In genomic region chr11:65100031-65100430, GRCm38 (mm10) we compare ENCODE assay signal across 26 mouse cellular contexts. TPM values are rescaled to one million over a fixed set of nuclear protein-coding genes. Genes with fewer than 3 reads are reported as not detected.
DNase-seq lines count a peak whose midpoint lies in the region; ATAC-seq and TF ChIP-seq lines count a peak whose summit lies in the region.
"Had no signal": no experiment of that assay in that cellular context is flagged by ENCODE, and none has a peak within 500 bp of the region (broad histone marks: within the 10 kb centered on the region; RNA-seq: fewer than 3 reads in every experiment).

No protein-coding gene starts in this region.

- no peaks in the 10 kb centered on the region for H3K27me3 ChIP-seq in liver, postnatal 0 days (ENCODE audit: insufficient read depth, low read length)
- H3K27me3 ChIP-seq in liver, embryonic 11.5 days (replicated peaks; ENCODE audit: control insufficient read depth, insufficient read depth, low read length), result no peaks in the 10 kb centered on the region
- H3K27me3 ChIP-seq in stomach, postnatal 0 days (ENCODE audit: control insufficient read depth, insufficient read depth, low read length), result no peaks in the 10 kb centered on the region
- no peaks in the 10 kb centered on the region for H3K27me3 ChIP-seq in hindbrain, embryonic 11.5 days (ENCODE audit: control insufficient read depth, insufficient read depth, low read length)
- H3K27me3 ChIP-seq: embryonic facial prominence, embryonic 15.5 days; heart, embryonic 12.5 days; hindbrain, embryonic 13.5 days had no signal

- no peaks in the 10 kb centered on the region for H3K9me3 ChIP-seq in liver, postnatal 0 days (ENCODE audit: low read length)
- H3K9me3 ChIP-seq in liver, embryonic 11.5 days (ENCODE audit: control insufficient read depth, low read length), result no peaks in the 10 kb centered on the region
- no peaks in the 10 kb centered on the region for H3K9me3 ChIP-seq in stomach, postnatal 0 days (ENCODE audit: control insufficient read depth, low read length)
- H3K9me3 ChIP-seq in hindbrain, embryonic 11.5 days (ENCODE audit: control insufficient read depth, low read length), result no peaks in the 10 kb centered on the region
- H3K9me3 ChIP-seq: embryonic facial prominence, embryonic 15.5 days; forebrain, embryonic 10.5 days; heart, embryonic 12.5 days; hindbrain, embryonic 13.5 days had no signal

- H3K4me3 ChIP-seq in liver, postnatal 0 days (ENCODE audit: low read depth, low read length), result no peak overlapping the region
- no peak overlapping the region for H3K4me3 ChIP-seq in liver, embryonic 11.5 days (ENCODE audit: low read depth, low read length)
- no peak overlapping the region for H3K4me3 ChIP-seq in stomach, postnatal 0 days (ENCODE audit: low read depth, low read length)
- no peak overlapping the region for H3K4me3 ChIP-seq in hindbrain, embryonic 11.5 days (ENCODE audit: low read depth, low read length)
- H3K4me3 ChIP-seq: embryonic facial prominence, embryonic 15.5 days; erythroblast, embryonic 14.5 days; forebrain, embryonic 10.5 days; heart, adult 2 months; heart, embryonic 12.5 days; hindbrain, embryonic 13.5 days had no signal

- H3K27ac ChIP-seq in liver, postnatal 0 days (ENCODE audit: low read depth), result no peak overlapping the region
- H3K27ac ChIP-seq in liver, embryonic 11.5 days (ENCODE audit: low read depth, low read length), result no peak overlapping the region
- H3K27ac ChIP-seq in stomach, postnatal 0 days (replicated peaks), result no peak overlapping the region
- H3K27ac ChIP-seq in hindbrain, embryonic 11.5 days (ENCODE audit: low read depth, low read length), result no peak overlapping the region
- H3K27ac ChIP-seq: embryonic facial prominence, embryonic 15.5 days; forebrain, embryonic 10.5 days; heart, adult 2 months; hindbrain, postnatal 0 days had no signal

- H3K4me2 ChIP-seq in liver, postnatal 0 days (ENCODE audit: low read depth, low read length), result no peak overlapping the region
- no peak overlapping the region for H3K4me2 ChIP-seq in liver, embryonic 11.5 days
- H3K4me2 ChIP-seq in stomach, postnatal 0 days (replicated peaks; ENCODE audit: low read depth), result no peak overlapping the region
- H3K4me2 ChIP-seq in hindbrain, embryonic 11.5 days (replicated peaks; ENCODE audit: low read depth, low read length), result no peak overlapping the region
- H3K4me2 ChIP-seq: embryonic facial prominence, embryonic 15.5 days; heart, embryonic 12.5 days; hindbrain, embryonic 13.5 days had no signal

- 79% methylated on average over 8 of the region's 8 CpGs for WGBS in liver, postnatal 0 days (ENCODE audit: insufficient replicate concordance)
- 77% methylated on average over 8 of the region's 8 CpGs for WGBS in liver, embryonic 11.5 days
- 93% methylated on average over 8 of the region's 8 CpGs for WGBS in stomach, postnatal 0 days
- 92% methylated on average over 8 of the region's 8 CpGs for WGBS in hindbrain, embryonic 11.5 days

- DNase-seq in frontal cortex, adult 2 months (ENCODE audit: extremely low spot score in 1 of 2, low spot score in 1 of 2), result no peak
- no peak for DNase-seq in liver, postnatal 0 days
- no peak for DNase-seq in liver, embryonic 11.5 days (ENCODE audit: low spot score)
- DNase-seq in ZHBTc4 (ENCODE audit: low read depth, low spot score), result peak; percentile 69
- DNase-seq in stomach, postnatal 0 days (ENCODE audit: low spot score), result peak; percentile 9
- DNase-seq in hindbrain, embryonic 11.5 days (ENCODE audit: low spot score), result no peak
- DNase-seq in spleen, postnatal 36 days (ENCODE audit: low spot score in 2 of 2), result no peak
- DNase-seq: adrenal gland, postnatal 10 days; B cell, adult 2 months; cerebellum, adult 11-12 months; cerebellum, postnatal 10 days; gastrocnemius, postnatal 10 days; heart, adult 2 months; heart, postnatal 36 days had no signal

- H3K9ac ChIP-seq in liver, postnatal 0 days (replicated peaks), result no peak overlapping the region
- no peak overlapping the region for H3K9ac ChIP-seq in liver, embryonic 11.5 days (ENCODE audit: low read depth, low read length)
- H3K9ac ChIP-seq in stomach, postnatal 0 days (ENCODE audit: low read length), result no peak overlapping the region
- no peak overlapping the region for H3K9ac ChIP-seq in hindbrain, embryonic 11.5 days (ENCODE audit: low read depth, low read length)
- H3K9ac ChIP-seq: embryonic facial prominence, embryonic 15.5 days; heart, embryonic 12.5 days; hindbrain, embryonic 13.5 days had no signal

- TF ChIP-seq EP300 in liver, postnatal 0 days (IDR thresholded peaks at IDR 0.05; ENCODE audit: low read depth), result no peak
- TF ChIP-seq EP300 in stomach, postnatal 0 days (optimal IDR thresholded peaks at IDR 0.05), result no peak

- no peaks in the 10 kb centered on the region for H3K4me1 ChIP-seq in liver, postnatal 0 days (ENCODE audit: insufficient read depth)
- H3K4me1 ChIP-seq in liver, embryonic 11.5 days (replicated peaks; ENCODE audit: control insufficient read depth, insufficient read depth, low read length), result no peaks in the 10 kb centered on the region
- H3K4me1 ChIP-seq in stomach, postnatal 0 days (replicated peaks; ENCODE audit: control insufficient read depth, insufficient read depth), result no peaks in the 10 kb centered on the region
- H3K4me1 ChIP-seq in hindbrain, embryonic 11.5 days (replicated peaks; ENCODE audit: control insufficient read depth, insufficient read depth, low read length), result no peaks in the 10 kb centered on the region
- H3K4me1 ChIP-seq: embryonic facial prominence, embryonic 15.5 days; forebrain, embryonic 10.5 days had no signal

- TF ChIP-seq CTCF in liver, postnatal 0 days (IDR thresholded peaks at IDR 0.05; ENCODE audit: low read depth), result no peak
- TF ChIP-seq CTCF in stomach, postnatal 0 days (IDR thresholded peaks at IDR 0.05; ENCODE audit: low read depth), result no peak

- H3K36me3 ChIP-seq in liver, postnatal 0 days (replicated peaks; ENCODE audit: insufficient read depth, low read length), result no peaks in the 10 kb centered on the region
- H3K36me3 ChIP-seq in liver, embryonic 11.5 days (ENCODE audit: control insufficient read depth, insufficient read depth, low read length), result no peaks in the 10 kb centered on the region
- H3K36me3 ChIP-seq in stomach, postnatal 0 days (ENCODE audit: control insufficient read depth, insufficient read depth, low read length), result no peaks in the 10 kb centered on the region
- H3K36me3 ChIP-seq in hindbrain, embryonic 11.5 days (ENCODE audit: control insufficient read depth, insufficient read depth, low read length), result no peaks in the 10 kb centered on the region
- H3K36me3 ChIP-seq: embryonic facial prominence, embryonic 15.5 days; forebrain, embryonic 10.5 days; heart, embryonic 12.5 days; hindbrain, embryonic 13.5 days had no signal

- peak; percentile 29 for ATAC-seq in frontal cortex, adult (ENCODE audit: low TSS enrichment)
- peak; percentile 13; the same call in 1 of the 2 replicates for ATAC-seq in liver, postnatal 0 days
- ATAC-seq in liver, embryonic 11.5 days (replicated peaks; ENCODE audit: low FRiP score), result no peak
- no peak for ATAC-seq in stomach, postnatal 0 days (ENCODE audit: low FRiP score, low TSS enrichment)
- ATAC-seq in hindbrain, embryonic 11.5 days (ENCODE audit: low FRiP score), result no peak
- ATAC-seq: CD4-positive, CD25-positive, alpha-beta regulatory T cell, adult 4 months; forebrain, embryonic 14.5 days; hindbrain, postnatal 0 days; intestine, embryonic 16.5 days had no signal

RNA-seq across cellular contexts. Expression of gene 1700086D15Rik, which starts 59.7 kb away (rescaled TPM):
- 0.15 and 0.88 TPM in 2 replicates for polyA plus RNA-seq in frontal cortex, adult 2 months (2012; rRNA removed)
- not detected in 2 replicates for polyA plus RNA-seq in liver, postnatal 0 days (2015; fragmentation: Nextera tagmentation; extraction: Ambion mirVana)
- polyA plus RNA-seq in liver, embryonic 11.5 days (2014; fragmentation: Nextera tagmentation; extraction: Ambion mirVana), result not detected in 2 replicates
- polyA plus RNA-seq in stomach, postnatal 0 days (2015; fragmentation: Nextera tagmentation; extraction: Ambion mirVana), result 0.12 TPM in 1 of 2 replicates, not detected in the other
- 0.18 TPM in 1 of 2 replicates, not detected in the other for polyA plus RNA-seq in hindbrain, embryonic 11.5 days (2014; fragmentation: Nextera tagmentation; extraction: Ambion mirVana)
- polyA plus RNA-seq: CD4-positive, CD25-positive, alpha-beta regulatory T cell, adult 4 months; embryonic facial prominence, embryonic 11.5 days; embryonic facial prominence, embryonic 15.5 days; erythroblast, embryonic 14.5 days; forebrain, embryonic 10.5 days; forebrain, embryonic 14.5 days; heart, adult 2 months; heart, embryonic 16.5 days; hindbrain, embryonic 13.5 days; intestine, embryonic 16.5 days had no signal

Comparison
In these comparisons a context has a peak if more than half of its experiments do, and no peak if none do; other contexts are left out.
1. ATAC-seq: peak in frontal cortex, adult (single experiment) and liver, postnatal 0 days (single experiment); none in liver, embryonic 11.5 days (single experiment), stomach, postnatal 0 days (single experiment) and hindbrain, embryonic 11.5 days (single experiment).
2. DNase-seq: peak in ZHBTc4 (single experiment) and stomach, postnatal 0 days (single experiment); none in frontal cortex, adult 2 months (0 of 2), liver, postnatal 0 days (single experiment), liver, embryonic 11.5 days (single experiment), hindbrain, embryonic 11.5 days (single experiment) and spleen, postnatal 36 days (0 of 2).